Mouse (Mus musculus) forebrain, embryonic 10.5 days (tissue): Measurements from ENCODE around the gene Poll. TPM values are rescaled to one million over a fixed set of nuclear protein-coding genes. Genes with fewer than 3 reads are reported as not detected.
"Not testable (repeated sequence)": the region's sequence is repeated elsewhere in the genome, so short reads cannot be mapped to it uniquely, and the experiment has no call there.

Source experiments
- DNase-seq: peaks from one replicate; pipeline ENCODE4 v3.0.0-alpha.2; 2017; ENCODE audit warnings: low spot score; ENCODE audit errors: extremely low spot score
- H3K27ac ChIP-seq: fragments of 300-500 bp; sonication (generic); 2 replicates; pipeline ENCODE4 v1.5.1; 2016; ENCODE audit warnings: mild to moderate bottlenecking
- H3K27me3 ChIP-seq: fragments of 300-500 bp; sonication (generic); 2 replicates; pipeline ENCODE4 v1.6.1; 2016; ENCODE audit warnings: mild to moderate bottlenecking; ENCODE audit not compliant: poor library complexity, severe bottlenecking
- H3K36me3 ChIP-seq: fragments of 300-500 bp; sonication (generic); replicated peaks from 2 replicates; pipeline ENCODE4 v1.6.1; 2016; ENCODE audit warnings: mild to moderate bottlenecking, moderate library complexity
- H3K4me1 ChIP-seq: fragments of 300-500 bp; sonication (generic); 2 replicates; pipeline ENCODE4 v1.6.1; 2016
- H3K4me3 ChIP-seq: fragments of 300-500 bp; sonication (generic); 2 replicates; pipeline ENCODE4 v1.5.1; 2016; ENCODE audit warnings: mild to moderate bottlenecking, moderate library complexity
- H3K9me3 ChIP-seq: fragments of 300-500 bp; sonication (generic); 2 replicates; pipeline ENCODE4 v1.6.1; 2016; ENCODE audit warnings: mild to moderate bottlenecking, moderate library complexity
- WGBS: fragments of 180-500 bp; shearing (Covaris S2); methylation state at CpG from one replicate; pipeline ENCODE4 v1.1.7; 2016; 5-methylcytosine and 5-hydroxymethylcytosine counted together
- polyA plus RNA-seq: library from polyadenylated mRNA; unstranded; fragments of >200 nt; fragmentation: Nextera tagmentation; extraction: Ambion mirVana; gene quantifications from 2 replicates; pipeline ENCODE4 v1.2.1, GENCODE M21; 2016

The Poll gene
- polyA plus RNA-seq, 1 experiment from 2014 or later: 25.7 TPM

DNA sequence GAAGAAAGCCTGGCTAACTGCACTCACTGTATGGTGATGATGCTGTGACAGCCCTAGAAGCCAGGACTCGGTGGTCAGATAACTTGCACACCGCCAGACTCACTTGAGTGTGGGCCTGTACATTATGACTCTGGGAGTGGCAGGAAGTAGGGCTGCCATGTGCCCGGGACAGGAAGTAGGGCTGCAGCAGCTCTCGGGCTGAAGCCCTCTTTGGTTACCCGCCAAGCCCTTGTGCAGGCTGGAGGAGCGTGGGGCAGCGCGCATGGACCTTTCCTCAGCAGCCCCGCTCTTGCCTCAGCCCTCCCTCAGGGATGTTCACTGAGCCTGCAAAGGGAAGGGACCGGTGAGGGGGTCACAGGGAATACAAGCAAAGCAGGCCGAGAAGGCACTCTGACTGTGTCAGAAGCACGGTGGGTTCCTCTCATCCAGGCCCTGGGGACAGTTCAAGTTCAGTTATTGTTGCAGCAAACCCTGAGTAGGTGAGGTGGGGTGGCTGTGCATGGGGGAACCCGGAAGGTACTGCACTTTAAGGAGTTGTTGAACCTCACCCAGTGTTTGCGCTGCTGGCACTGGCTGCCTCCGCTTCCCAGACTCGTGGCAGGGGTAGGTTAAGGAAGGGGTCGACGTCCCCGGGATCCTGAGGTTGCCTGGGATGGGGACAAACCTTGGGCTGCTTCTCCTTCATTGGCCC is 14.8 kb upstream of the Poll start:
- DNase-seq: no peak
- Histone ChIP-seq H3K4me3 (no peak overlapping the region), H3K27ac (peak overlapping the region; percentile 51), H3K36me3 (peaks cover 63% of the 10 kb centered on the region), H3K4me1 (peaks cover 61% of the 10 kb centered on the region), H3K9me3 (no peaks in the 10 kb centered on the region), H3K27me3 (peaks cover 100% of the 10 kb centered on the region)
- WGBS: 48% methylated on average over 19 of the region's 19 CpGs

DNA sequence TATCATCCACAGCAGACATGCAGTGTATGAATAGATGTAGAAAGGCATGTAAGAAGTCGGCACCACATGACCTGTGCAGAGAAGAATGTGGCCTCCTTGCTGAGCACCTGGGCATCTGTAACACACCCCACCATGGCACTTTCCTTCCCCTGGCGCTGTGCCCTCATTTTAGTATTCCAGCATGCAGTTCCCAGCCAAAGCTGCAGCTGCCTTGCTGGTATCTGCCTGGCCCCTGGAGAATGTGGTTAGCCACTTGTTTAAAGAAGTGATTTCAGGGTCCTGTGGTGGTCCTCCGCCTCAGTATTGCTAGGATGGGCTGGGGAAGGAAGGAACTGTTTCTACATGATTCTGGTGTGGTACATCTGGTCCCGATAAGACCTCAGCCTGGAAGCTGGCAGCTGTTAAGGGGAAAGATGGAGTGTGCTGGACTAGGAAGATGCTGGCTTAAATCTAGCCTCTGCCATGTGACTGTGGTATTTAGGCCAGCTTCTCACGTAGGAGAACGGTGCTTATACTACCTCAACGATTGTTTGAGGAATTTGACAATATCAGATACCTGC is 14.1 kb upstream of the Poll start:
- DNase-seq: no peak
- 81% methylated on average over 7 of the region's 7 CpGs for WGBS
- peaks cover 61% of the 10 kb centered on the region for H3K4me1 ChIP-seq
- peaks cover 100% of the 10 kb centered on the region for H3K27me3 ChIP-seq
- 0 out of 2 replicates have a peak overlapping the region, but pooled peaks have one; percentile 35 for H3K27ac ChIP-seq
- no peak overlapping the region for H3K4me3 ChIP-seq
- H3K9me3 ChIP-seq: no peaks in the 10 kb centered on the region
- H3K36me3 ChIP-seq: peaks cover 59% of the 10 kb centered on the region

DNA sequence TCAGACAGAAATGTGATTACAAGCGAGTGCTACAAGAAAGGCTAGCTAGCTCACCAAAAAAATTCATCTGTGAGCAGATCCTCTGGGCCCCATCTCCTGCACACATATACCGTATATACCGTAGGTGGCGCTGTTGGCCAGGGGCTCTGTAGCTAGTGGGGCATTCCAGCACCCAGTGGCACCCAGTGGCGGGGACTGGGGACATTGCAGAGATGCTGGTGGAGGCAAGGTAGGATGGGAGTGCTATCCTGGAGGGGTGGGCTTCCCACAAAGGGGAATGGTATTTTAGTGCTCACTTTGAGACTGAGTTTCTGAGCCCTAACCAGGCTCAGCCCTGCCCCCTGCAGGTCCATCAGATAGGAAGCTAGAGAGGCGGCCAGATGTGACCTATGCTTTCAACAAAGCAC is 13.5 kb upstream of the Poll start:
- Histone ChIP-seq H3K27ac (no peak overlapping the region), H3K9me3 (no peaks in the 10 kb centered on the region), H3K27me3 (peaks cover 100% of the 10 kb centered on the region), H3K4me1 (peaks cover 61% of the 10 kb centered on the region), H3K4me3 (no peak overlapping the region), H3K36me3 (peaks cover 53% of the 10 kb centered on the region)
- 25% methylated on average over 6 of the region's 6 CpGs for WGBS
- DNase-seq: peak; percentile 61

GRCm38 (mm10) chr19:45573033-45573432 is 12.7 kb upstream of the Poll start:
- 80% methylated on average over 6 of the region's 6 CpGs for WGBS
- Histone ChIP-seq H3K27ac (no peak overlapping the region), H3K4me1 (peaks cover 67% of the 10 kb centered on the region), H3K36me3 (peaks cover 45% of the 10 kb centered on the region), H3K27me3 (peaks cover 100% of the 10 kb centered on the region), H3K4me3 (no peak overlapping the region), H3K9me3 (no peaks in the 10 kb centered on the region)
- no peak for DNase-seq

GRCm38 (mm10) chr19:45567367-45567766 is 7.0 kb upstream of the Poll start:
- no peak for DNase-seq
- Histone ChIP-seq H3K36me3 (peaks cover 12% of the 10 kb centered on the region), H3K9me3 (no peaks in the 10 kb centered on the region), H3K4me3 (no peak overlapping the region), H3K27me3 (peaks cover 90% of the 10 kb centered on the region), H3K4me1 (peaks cover 59% of the 10 kb centered on the region), H3K27ac (peak overlapping the region; percentile 72)
- 6% methylated on average over 14 of the region's 14 CpGs for WGBS

- Histone ChIP-seq H3K36me3 (0 out of 2 replicates have a peak, but pooled peaks cover 3% of the 10 kb centered on the region), H3K4me3 (no peak overlapping the region), H3K27ac (peak overlapping the region; percentile 51; the same call in 1 of the 2 replicates), H3K9me3 (no peaks in the 10 kb centered on the region), H3K27me3 (peaks cover 78% of the 10 kb centered on the region), H3K4me1 (peaks cover 66% of the 10 kb centered on the region)
- 70% methylated on average over 15 of the region's 15 CpGs for WGBS
- DNase-seq: no peak
Measured at GRCm38 (mm10) chr19:45565925-45566715, 5.8 kb upstream of the Poll start.

DNA sequence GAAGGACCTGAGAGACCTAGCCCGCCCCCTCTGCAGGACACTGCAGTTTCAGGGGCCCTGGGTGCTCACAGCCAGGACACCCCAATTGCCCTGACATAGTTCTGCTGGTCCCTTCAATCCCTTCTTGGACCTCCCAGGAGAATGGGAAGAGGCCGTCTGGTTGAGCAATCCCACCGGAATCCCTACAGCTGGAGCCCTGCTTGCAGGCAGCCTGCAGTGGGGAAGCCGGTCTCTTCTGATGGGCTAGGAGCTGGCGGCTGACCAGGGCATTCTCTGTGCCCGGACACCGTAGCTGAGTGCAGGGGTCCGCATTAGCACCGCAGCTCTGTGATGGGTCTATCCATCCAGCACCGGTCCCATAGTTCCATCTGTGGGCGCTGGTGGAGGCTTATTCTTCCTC is 6.2 kb downstream of the Poll start:
- 96% methylated on average over 11 of the region's 11 CpGs for WGBS

GRCm38 (mm10) chr19:45552187-45552586 is 8.1 kb downstream of the Poll start:
- Histone ChIP-seq H3K36me3 (peaks cover 50% of the 10 kb centered on the region), H3K4me1 (peaks cover 25% of the 10 kb centered on the region), H3K4me3 (no peak overlapping the region), H3K27ac (no peak overlapping the region), H3K27me3 (peaks cover 34% of the 10 kb centered on the region), H3K9me3 (no peaks in the 10 kb centered on the region)
- no peak for DNase-seq
- 86% methylated on average over 6 of the region's 6 CpGs for WGBS

More for the DNA sequence above, 6.2 kb downstream of the Poll start:
- DNase-seq: no peak
- Histone ChIP-seq H3K27me3 (peaks cover 14% of the 10 kb centered on the region), H3K9me3 (no peaks in the 10 kb centered on the region), H3K4me1 (peaks cover 12% of the 10 kb centered on the region), H3K27ac (no peak overlapping the region), H3K4me3 (no peak overlapping the region), H3K36me3 (peaks cover 58% of the 10 kb centered on the region)

GRCm38 (mm10) chr19:45549948-45550347 is 10.4 kb downstream of the Poll start:
- Histone ChIP-seq H3K27me3 (peaks cover 56% of the 10 kb centered on the region), H3K4me1 (peaks cover 29% of the 10 kb centered on the region)
- WGBS: 88% methylated on average over 4 of the region's 4 CpGs

GRCm38 (mm10) chr19:45549128-45549915 is 11.0 kb downstream of the Poll start:
- DNase-seq: no peak
- Histone ChIP-seq H3K36me3 (peaks cover 25% of the 10 kb centered on the region), H3K9me3 (no peaks in the 10 kb centered on the region), H3K4me1 (peaks cover 36% of the 10 kb centered on the region), H3K4me3 (no peak overlapping the region), H3K27me3 (peaks cover 62% of the 10 kb centered on the region), H3K27ac (peak overlapping the region; percentile 68; the same call in 1 of the 2 replicates)
- 82% methylated on average over 23 of the region's 23 CpGs for WGBS

More at GRCm38 (mm10) chr19:45549948-45550347, 10.4 kb downstream of the Poll start:
- Histone ChIP-seq H3K4me3 (no peak overlapping the region), H3K27ac (no peak overlapping the region), H3K9me3 (no peaks in the 10 kb centered on the region), H3K36me3 (peaks cover 31% of the 10 kb centered on the region)
- no peak for DNase-seq

DNA sequence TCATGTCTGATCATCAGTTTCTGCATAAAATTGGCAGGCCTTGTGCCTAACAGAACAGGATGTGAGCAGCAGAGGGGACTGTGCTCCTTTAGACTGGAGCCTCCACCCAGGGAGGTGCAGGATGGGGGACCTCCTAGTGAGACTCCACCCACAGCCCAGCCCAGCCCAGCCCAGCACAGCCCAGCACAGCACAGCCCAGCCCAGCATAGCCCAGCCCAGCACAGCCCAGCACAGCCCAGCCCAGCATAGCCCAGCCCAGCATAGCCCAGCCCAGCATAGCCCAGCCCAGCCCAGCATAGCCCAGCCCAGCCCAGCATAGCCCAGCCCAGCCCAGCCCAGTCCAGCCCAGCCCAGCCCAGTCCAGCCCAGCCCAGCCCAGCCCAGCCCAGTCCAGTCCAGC is 12.1 kb downstream of the Poll start:
- Histone ChIP-seq H3K27ac (peak overlapping the region; percentile 68; the same call in 1 of the 2 replicates), H3K4me1 (peaks cover 42% of the 10 kb centered on the region), H3K27me3 (peaks cover 74% of the 10 kb centered on the region), H3K36me3 (peaks cover 13% of the 10 kb centered on the region)
- H3K9me3 ChIP-seq, H3K4me3 ChIP-seq, DNase-seq: not testable (repeated sequence)

DNA sequence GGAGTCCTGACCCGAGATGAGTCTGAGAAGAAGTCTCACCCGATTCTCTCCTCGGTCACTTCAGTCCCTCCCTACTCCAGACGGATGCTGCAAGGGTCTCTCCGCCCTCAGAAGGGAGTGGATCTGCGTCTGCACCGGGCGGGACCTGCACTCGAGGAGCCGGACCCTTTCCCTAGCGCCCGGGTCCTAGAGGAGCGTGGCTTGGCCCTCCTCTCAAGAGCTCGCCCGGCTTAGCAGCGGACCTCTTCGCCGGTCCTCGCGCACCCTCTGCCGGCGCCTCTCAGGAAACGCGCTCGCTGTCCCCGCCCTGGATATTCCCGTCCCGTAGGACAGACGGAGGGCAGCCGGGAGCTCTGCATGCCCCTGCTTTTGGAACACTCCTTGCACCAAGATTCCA is 15.4 kb downstream of the Poll start:
- Histone ChIP-seq H3K4me3 (peak overlapping the region; percentile 48), H3K27ac (peak overlapping the region; percentile 31; the same call in 1 of the 2 replicates), H3K27me3 (peaks cover 100% of the 10 kb centered on the region), H3K9me3 (no peaks in the 10 kb centered on the region), H3K4me1 (peaks cover 53% of the 10 kb centered on the region), H3K36me3 (no peaks in the 10 kb centered on the region)
- WGBS: under 1% methylated on average over 30 of the region's 30 CpGs
- peak; percentile 84 for DNase-seq
